Mouse (Mus musculus) central nervous system, embryonic 18 days (tissue): ENCODE data around the gene Nat8. TPM values are rescaled to one million over a fixed set of nuclear protein-coding genes. Genes with fewer than 3 reads are reported as not detected.

Experiments
- polyA plus RNA-seq: library from polyadenylated mRNA; depleted of rRNA; stranded (reverse); fragments of >200 nt; gene quantifications from 2 replicates; pipeline ENCODE4 v1.2.3, GENCODE M21; 2012; rRNA removed

The Nat8 gene
- 0.13 and 0.18 TPM in 2 replicates for polyA plus RNA-seq

GRCm38 (mm10) chr6:85831796-85832321 is at the start of gene Nat8:
Nat8 (minus strand) TSS chr6:85832082.

GRCm38 (mm10) chr6:85869006-85869405 is 37.1 kb upstream of the Nat8 start, which contains the start of gene Nat8f2:
Nat8f2 (minus strand) TSS chr6:85869158.

GRCm38 (mm10) chr6:85820837-85821236 is 11.0 kb downstream of the Nat8 start, which contains the start of the genes Nat8f6 and Nat8f5:
Nat8f6 (minus strand) TSS chr6:85820954.
Nat8f5 (minus strand) TSS chr6:85820972.

Other genes starting within 250 kb of the Nat8 start
- 5.1 and 5.3 TPM in 2 replicates for gene Alms1, start 244.6 kb downstream of the Nat8 start, polyA plus RNA-seq
- gene Nat8f7, start 118.9 kb downstream of the Nat8 start, polyA plus RNA-seq = not detected in 2 replicates
- gene Nat8f3, start 66.3 kb downstream of the Nat8 start, polyA plus RNA-seq = 0.05 and 0.07 TPM in 2 replicates
- gene Nat8f6, start 11.1 kb downstream of the Nat8 start, polyA plus RNA-seq = 0.04 and 0.06 TPM in 2 replicates
- 0.16 and 0.24 TPM in 2 replicates for gene Nat8f5, start 11.1 kb downstream of the Nat8 start, polyA plus RNA-seq
- gene Nat8f2, start 37.1 kb upstream of the Nat8 start, polyA plus RNA-seq = 0.05 and 0.06 TPM in 2 replicates
- gene Nat8f4, start 72.8 kb upstream of the Nat8 start, polyA plus RNA-seq = 4.4 TPM in 2 replicates
- gene Tprkb, start 79.8 kb upstream of the Nat8 start, polyA plus RNA-seq = 50.4 and 53.6 TPM in 2 replicates
- gene Nat8f1, start 83.6 kb upstream of the Nat8 start, polyA plus RNA-seq = 15.6 and 18.2 TPM in 2 replicates
- 164 and 182 TPM in 2 replicates for gene Dusp11, start 129.6 kb upstream of the Nat8 start, polyA plus RNA-seq
- not detected in 2 replicates for gene Figla, start 184.1 kb upstream of the Nat8 start, polyA plus RNA-seq
- gene Add2, start 196.6 kb upstream of the Nat8 start, polyA plus RNA-seq = 187 and 210 TPM in 2 replicates